In genomic region chr9:61370454-61370888, GRCm38 (mm10) we compare ENCODE assay signal across 8 mouse cellular contexts. TPM values are rescaled to one million over a fixed set of nuclear protein-coding genes. Genes with fewer than 3 reads are reported as not detected.
DNase-seq lines count a peak whose midpoint lies in the region; ATAC-seq and TF ChIP-seq lines count a peak whose summit lies in the region.

No protein-coding gene starts in this region.

- intact Hi-C loops in heart, postnatal 10 days (cut with DNase I), result loop anchor here (5.0 kb wide), 2 partner anchors 153 to 327 kb away; no protein-coding TSS in a partner anchor

- peak overlapping the region; percentile 65; the same call in 1 of the 2 replicates for H3K9ac ChIP-seq in forebrain, embryonic 12.5 days
- H3K9ac ChIP-seq in liver, postnatal 0 days (replicated peaks), result peak overlapping the region; percentile 68
- peak overlapping the region; percentile 49 for H3K9ac ChIP-seq in neural tube, embryonic 15.5 days (replicated peaks)

- peaks cover 12% of the 10 kb centered on the region for H3K36me3 ChIP-seq in E14TG2a.4 (ENCODE audit: insufficient read depth, low read length)
- H3K36me3 ChIP-seq in forebrain, embryonic 12.5 days (replicated peaks), result no peaks in the 10 kb centered on the region
- no peaks in the 10 kb centered on the region for H3K36me3 ChIP-seq in liver, postnatal 0 days (replicated peaks; ENCODE audit: insufficient read depth, low read length)
- H3K36me3 ChIP-seq in neural tube, embryonic 15.5 days, result no peaks in the 10 kb centered on the region

- peak; percentile 58; the same call in 1 of the 2 replicates for TF ChIP-seq EP300 in liver, postnatal 0 days (IDR thresholded peaks at IDR 0.05; ENCODE audit: low read depth)

- under 1% methylated on average over 25 of the region's 25 CpGs for WGBS in forebrain, embryonic 12.5 days
- under 1% methylated on average over 25 of the region's 25 CpGs for WGBS in large intestine, adult 2 months
- WGBS in liver, postnatal 0 days (ENCODE audit: insufficient replicate concordance), result under 1% methylated on average over 25 of the region's 25 CpGs
- WGBS in neural tube, embryonic 15.5 days, result under 1% methylated on average over 25 of the region's 25 CpGs

- DNase-seq in c-Kit-positive CD71-positive TER-119-positive erythroid progenitor cells, embryonic 14.5 days (ENCODE audit: low spot score), result peak; percentile 96
- DNase-seq in heart, postnatal 10 days, result peak; percentile 97 to 98
- DNase-seq in large intestine, adult 2 months (ENCODE audit: low read depth, low spot score), result peak; percentile 96
- DNase-seq in liver, postnatal 0 days, result peak; percentile 96
- peak; percentile 98 for DNase-seq in testis, postnatal 14 days (ENCODE audit: low spot score)

- peaks cover 71% of the 10 kb centered on the region for H3K4me1 ChIP-seq in E14TG2a.4 (replicated peaks; ENCODE audit: low read depth, low read length)
- H3K4me1 ChIP-seq in forebrain, embryonic 12.5 days, result peaks cover 57% of the 10 kb centered on the region
- peaks cover 69% of the 10 kb centered on the region for H3K4me1 ChIP-seq in liver, postnatal 0 days (ENCODE audit: insufficient read depth)
- H3K4me1 ChIP-seq in neural tube, embryonic 15.5 days, result peaks cover 55% of the 10 kb centered on the region

- peak; percentile 88 for ATAC-seq in forebrain, embryonic 12.5 days (ENCODE audit: low FRiP score)
- peak; percentile 74 for ATAC-seq in liver, postnatal 0 days
- peak; percentile 91 for ATAC-seq in neural tube, embryonic 15.5 days (ENCODE audit: low FRiP score)

- no peak for TF ChIP-seq CTCF in E14TG2a.4 (conservative IDR thresholded peaks at IDR 0.05; ENCODE audit: low read length)
- no peak for TF ChIP-seq CTCF in liver, postnatal 0 days (IDR thresholded peaks at IDR 0.05; ENCODE audit: low read depth)

- peak overlapping the region; percentile 92 for H3K4me2 ChIP-seq in forebrain, embryonic 12.5 days
- H3K4me2 ChIP-seq in liver, postnatal 0 days (ENCODE audit: low read depth, low read length), result peak overlapping the region; percentile 96
- peak overlapping the region; percentile 95 for H3K4me2 ChIP-seq in neural tube, embryonic 15.5 days

- H3K27ac ChIP-seq in forebrain, embryonic 12.5 days, result peak overlapping the region; percentile 91
- H3K27ac ChIP-seq in liver, postnatal 0 days (ENCODE audit: low read depth), result peak overlapping the region; percentile 87
- peak overlapping the region; percentile 90 for H3K27ac ChIP-seq in neural tube, embryonic 15.5 days (replicated peaks)

- H3K27me3 ChIP-seq in E14TG2a.4 (ENCODE audit: insufficient read depth, low read length), result peaks cover 22% of the 10 kb centered on the region
- peaks cover 26% of the 10 kb centered on the region for H3K27me3 ChIP-seq in forebrain, embryonic 12.5 days
- H3K27me3 ChIP-seq in liver, postnatal 0 days (ENCODE audit: insufficient read depth, low read length), result peaks cover 35% of the 10 kb centered on the region
- H3K27me3 ChIP-seq in neural tube, embryonic 15.5 days (replicated peaks), result peaks cover 15% of the 10 kb centered on the region

- H3K9me3 ChIP-seq in E14TG2a.4 (ENCODE audit: low read length), result no peaks in the 10 kb centered on the region
- H3K9me3 ChIP-seq in forebrain, embryonic 12.5 days, result no peaks in the 10 kb centered on the region
- H3K9me3 ChIP-seq in liver, postnatal 0 days (ENCODE audit: low read length), result no peaks in the 10 kb centered on the region
- H3K9me3 ChIP-seq in neural tube, embryonic 15.5 days (replicated peaks), result no peaks in the 10 kb centered on the region

- H3K4me3 ChIP-seq in E14TG2a.4 (replicated peaks; ENCODE audit: low read length), result peak overlapping the region; percentile 78
- H3K4me3 ChIP-seq in forebrain, embryonic 12.5 days (replicated peaks), result peak overlapping the region; percentile 92
- peak overlapping the region; percentile 62 for H3K4me3 ChIP-seq in liver, postnatal 0 days (ENCODE audit: low read depth, low read length)
- peak overlapping the region; percentile 90 for H3K4me3 ChIP-seq in neural tube, embryonic 15.5 days (replicated peaks)

RNA-seq across cellular contexts. Expression of gene Tle3, which starts 1.7 kb away (rescaled TPM):
- 55.6 and 56.2 TPM in 2 replicates for polyA plus RNA-seq in forebrain, embryonic 12.5 days (2016; fragmentation: Nextera tagmentation; extraction: Ambion mirVana)
- 10 to 100 TPM; 26.9 to 27.4 TPM for total RNA-seq in heart, postnatal 10 days (2021)
- polyA plus RNA-seq in large intestine, adult 2 months (2012; rRNA removed), result 55.5 and 79.8 TPM in 2 replicates
- 3.2 and 3.6 TPM in 2 replicates for polyA plus RNA-seq in liver, postnatal 0 days (2015; fragmentation: Nextera tagmentation; extraction: Ambion mirVana)
- polyA plus RNA-seq in neural tube, embryonic 15.5 days (2015; fragmentation: Nextera tagmentation; extraction: Ambion mirVana), result 20.5 and 24.2 TPM in 2 replicates

Comparison
In these comparisons a context has a peak if more than half of its experiments do, and no peak if none do; other contexts are left out.
1. Peak in every context shown above with its lines: DNase-seq, ATAC-seq, H3K4me3 ChIP-seq and H3K27ac ChIP-seq.